Mouse (Mus musculus): ENCODE measurements around the gene Cass4.

GRCm38 (mm10) chr2:172411091-172411490 is 17.5 kb downstream of the Cass4 start:
- TF ChIP-seq POLR2A (IDR thresholded peaks at IDR 0.05; ENCODE audit: low read depth, low read length) (no peak), CTCF (conservative IDR thresholded peaks at IDR 0.05; ENCODE audit: insufficient read depth, insufficient read length, low read depth, low read length) (no peak)

Data from kidney, adult 2 months (tissue).